Mouse (Mus musculus) hindbrain, postnatal 0 days (tissue): ENCODE results near the gene Gm20518. TPM values are rescaled to one million over a fixed set of nuclear protein-coding genes. Genes with fewer than 3 reads are reported as not detected.

Experiments used
- ATAC-seq: fragments of 200-750 bp; cut with Nextera tagmentation; 2 replicates; pipeline ENCODE4 v1.8.0; 2017; ENCODE audit warnings: mild to moderate bottlenecking, moderate TSS enrichment, moderate library complexity
- DNase-seq: peaks from one replicate; pipeline ENCODE4 v3.0.0-alpha.2; 2015; ENCODE audit warnings: low spot score
- H3K27ac ChIP-seq: fragments of 300-500 bp; sonication (generic); 2 replicates; pipeline ENCODE4 v1.5.1; 2014; ENCODE audit warnings: mild to moderate bottlenecking
- H3K27me3 ChIP-seq: fragments of 300-500 bp; sonication (generic); 2 replicates; pipeline ENCODE4 v1.6.1; 2014; ENCODE audit warnings: low read length, mixed read lengths; ENCODE audit not compliant: insufficient read depth
- H3K36me3 ChIP-seq: fragments of 300-500 bp; sonication (generic); 2 replicates; pipeline ENCODE4 v1.6.1; 2014; ENCODE audit warnings: low read length, mixed read lengths; ENCODE audit not compliant: insufficient read depth
- H3K4me1 ChIP-seq: fragments of 300-500 bp; sonication (generic); 2 replicates; pipeline ENCODE4 v1.6.1; 2014; ENCODE audit warnings: antibody characterized with exemption, low read length, mixed read lengths; ENCODE audit not compliant: insufficient read depth
- H3K4me2 ChIP-seq: fragments of 300-500 bp; sonication (generic); 2 replicates; pipeline ENCODE4 v1.6.1; 2014; ENCODE audit warnings: low read depth, mild to moderate bottlenecking, low read length, moderate library complexity, mixed read lengths
- H3K4me3 ChIP-seq: fragments of 300-500 bp; sonication (generic); 2 replicates; pipeline ENCODE4 v1.5.1; 2014; ENCODE audit warnings: low read length
- H3K9ac ChIP-seq: fragments of 300-500 bp; sonication (generic); replicated peaks from 2 replicates; pipeline ENCODE4 v1.6.1; 2014; ENCODE audit warnings: mild to moderate bottlenecking, low read length, moderate library complexity, mixed read lengths
- H3K9me3 ChIP-seq: fragments of 300-500 bp; sonication (generic); 2 replicates; pipeline ENCODE4 v1.6.1; 2016; ENCODE audit warnings: low read length, mixed read lengths
- CTCF ChIP-seq: IDR thresholded peaks from 2 replicates; pipeline ENCODE4 v1.5.1; 2016; ENCODE audit warnings: antibody characterized with exemption, control low read depth, low read depth
- WGBS: fragments of 180-500 bp; shearing (Covaris S2); extraction: QIAGEN DNeasy Blood & Tissue Kit; methylation state at CpG from one replicate; pipeline ENCODE4 v1.1.7; 2014; 5-methylcytosine and 5-hydroxymethylcytosine counted together
- polyA plus RNA-seq: library from polyadenylated mRNA; unstranded; fragments of >200 nt; fragmentation: Nextera tagmentation; extraction: Ambion mirVana; gene quantifications from 2 replicates; pipeline ENCODE4 v1.2.1, GENCODE M21; 2015
- total RNA-seq: library from RNA; depleted of rRNA; stranded (reverse); fragments of >200 nt; gene quantifications from 2 replicates; pipeline ENCODE4 v1.2.3, GENCODE M21; 2014; rRNA removed

The Gm20518 gene
- total and polyA plus RNA-seq, 2 experiments from 2014 or later: 0.20 to 0.42 TPM

DNA sequence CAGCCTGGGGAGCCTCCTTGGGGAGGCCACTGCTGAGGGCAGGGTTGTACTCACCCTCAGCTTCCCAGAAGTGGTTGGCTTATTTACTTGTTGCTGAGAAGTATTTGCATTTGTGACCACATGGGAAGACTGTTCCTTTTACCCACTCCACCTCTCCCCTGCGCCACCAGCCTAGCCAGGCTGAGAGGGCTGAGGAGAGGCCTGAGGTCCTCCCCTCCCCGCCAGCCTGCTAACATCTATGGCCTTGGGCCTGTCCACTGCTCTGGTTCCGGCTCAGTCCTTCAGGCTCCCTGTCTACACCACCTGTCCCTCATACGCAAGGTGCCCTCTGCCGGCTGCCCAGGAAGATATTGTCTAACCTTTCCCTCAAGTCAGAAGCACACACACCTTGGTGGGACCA lies 95.8 kb downstream of the Gm20518 start:
- TF ChIP-seq CTCF: no peak
- no peak overlapping the region for H3K9ac ChIP-seq
- H3K27me3 ChIP-seq: peaks cover 34% of the 10 kb centered on the region

DNA sequence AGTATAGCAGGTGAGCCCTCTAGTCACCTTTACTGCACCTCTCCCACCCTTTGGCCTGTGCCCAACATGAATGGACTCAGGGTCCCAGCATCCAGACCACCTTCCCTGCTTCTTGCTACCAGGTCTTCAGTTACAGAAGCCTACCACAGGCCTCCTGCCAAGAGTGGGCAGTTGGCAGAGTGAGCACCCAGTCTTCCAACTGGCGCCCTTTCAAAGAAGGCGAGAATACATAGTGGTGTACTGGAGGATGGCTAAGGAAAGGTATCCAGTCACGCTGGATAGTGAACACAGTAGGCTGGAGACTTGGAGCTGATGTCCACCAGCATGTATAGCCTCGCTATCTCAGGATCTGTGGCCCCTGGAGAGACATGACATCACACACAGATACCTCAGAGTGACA lies 97.4 kb downstream of the Gm20518 start:
- Histone ChIP-seq H3K9me3 (no peaks in the 10 kb centered on the region), H3K4me2 (no peak overlapping the region), H3K27me3 (peaks cover 23% of the 10 kb centered on the region), H3K4me1 (peaks cover 8% of the 10 kb centered on the region), H3K27ac (no peak overlapping the region), H3K36me3 (peaks cover 25% of the 10 kb centered on the region), H3K4me3 (no peak overlapping the region), H3K9ac (no peak overlapping the region)
- TF ChIP-seq CTCF: no peak
- no peak for DNase-seq
- 77% methylated on average over 4 of the region's 4 CpGs for WGBS
- ATAC-seq: no peak

More for the DNA sequence above, 95.8 kb downstream of the Gm20518 start:
- H3K36me3 ChIP-seq: peaks cover 12% of the 10 kb centered on the region; the same call in 1 of the 2 replicates
- DNase-seq (no peak), ATAC-seq (no peak)
- H3K9me3 ChIP-seq: no peaks in the 10 kb centered on the region
- H3K4me2 ChIP-seq: no peak overlapping the region
- peaks cover 8% of the 10 kb centered on the region for H3K4me1 ChIP-seq
- no peak overlapping the region for H3K27ac ChIP-seq
- no peak overlapping the region for H3K4me3 ChIP-seq
- 73% methylated on average over 5 of the region's 5 CpGs for WGBS

- Histone ChIP-seq H3K4me2 (no peak overlapping the region), H3K9ac (no peak overlapping the region), H3K4me3 (no peak overlapping the region), H3K36me3 (peaks cover 34% of the 10 kb centered on the region), H3K4me1 (no peaks in the 10 kb centered on the region; the same call in 1 of the 2 replicates), H3K27ac (no peak overlapping the region), H3K9me3 (no peaks in the 10 kb centered on the region), H3K27me3 (peaks cover 17% of the 10 kb centered on the region)
- ATAC-seq: no peak
- DNase-seq: no peak
- 73% methylated on average over 3 of the region's 3 CpGs for WGBS
- TF ChIP-seq CTCF: no peak
Observed at GRCm38 (mm10) chr16:17792728-17793127, 98.7 kb downstream of the Gm20518 start.

GRCm38 (mm10) chr16:17785337-17785736 lies 106.1 kb downstream of the Gm20518 start:
- TF ChIP-seq CTCF: peak; percentile 63
- peaks cover 47% of the 10 kb centered on the region for H3K36me3 ChIP-seq
- 68% methylated on average over 3 of the region's 3 CpGs for WGBS
- H3K4me2 ChIP-seq: no peak overlapping the region
- H3K27ac ChIP-seq: no peak overlapping the region
- H3K27me3 ChIP-seq: no peaks in the 10 kb centered on the region
- no peaks in the 10 kb centered on the region for H3K4me1 ChIP-seq
- no peak overlapping the region for H3K4me3 ChIP-seq
- no peaks in the 10 kb centered on the region for H3K9me3 ChIP-seq
- DNase-seq (peak; percentile 39), ATAC-seq (peak; percentile 41; the same call in 1 of the 2 replicates)
- no peak overlapping the region for H3K9ac ChIP-seq

Other genes starting within 250 kb of the Gm20518 start
- gene Ccdc74a, start 245.2 kb downstream of the Gm20518 start, total RNA-seq: 18.2 and 20.8 TPM in 2 replicates
- gene Ccdc74a, start 245.2 kb downstream of the Gm20518 start, polyA plus RNA-seq: 32.8 and 37.6 TPM in 2 replicates
- 47.5 and 66.1 TPM in 2 replicates for gene Med15, start 158.8 kb downstream of the Gm20518 start, total RNA-seq
- gene Med15, start 158.8 kb downstream of the Gm20518 start, polyA plus RNA-seq: 33.8 and 39.2 TPM in 2 replicates
- gene Klhl22, start 132.1 kb downstream of the Gm20518 start, total RNA-seq: 176 and 190 TPM in 2 replicates
- 69.6 and 80.5 TPM in 2 replicates for gene Klhl22, start 132.1 kb downstream of the Gm20518 start, polyA plus RNA-seq
- gene Scarf2, start 94.4 kb downstream of the Gm20518 start, total RNA-seq: 15.5 and 15.6 TPM in 2 replicates
- 2.0 and 2.3 TPM in 2 replicates for gene Scarf2, start 94.4 kb downstream of the Gm20518 start, polyA plus RNA-seq
- gene B830017H08Rik, start 58.5 kb downstream of the Gm20518 start, total RNA-seq: 6.1 and 9.1 TPM in 2 replicates
- gene B830017H08Rik, start 58.5 kb downstream of the Gm20518 start, polyA plus RNA-seq: 6.3 and 6.4 TPM in 2 replicates
- gene Car15, start 53.3 kb downstream of the Gm20518 start, total RNA-seq: 3.3 and 7.0 TPM in 2 replicates
- 1.9 TPM in 2 replicates for gene Car15, start 53.3 kb downstream of the Gm20518 start, polyA plus RNA-seq
- gene Tssk1, start 2.6 kb upstream of the Gm20518 start, total RNA-seq: 0.29 TPM in 1 of 2 replicates, not detected in the other
- gene Tssk1, start 2.6 kb upstream of the Gm20518 start, polyA plus RNA-seq: 0.04 TPM in 1 of 2 replicates, not detected in the other
- 181 and 199 TPM in 2 replicates for gene Dgcr2, start 6.9 kb upstream of the Gm20518 start, total RNA-seq
- 83.0 and 88.8 TPM in 2 replicates for gene Dgcr2, start 6.9 kb upstream of the Gm20518 start, polyA plus RNA-seq
- not detected in 2 replicates for gene Tssk2, start 7.0 kb upstream of the Gm20518 start, total RNA-seq
- gene Tssk2, start 7.0 kb upstream of the Gm20518 start, polyA plus RNA-seq: not detected in 2 replicates
- 37.7 and 46.3 TPM in 2 replicates for gene Ess2, start 19.7 kb upstream of the Gm20518 start, total RNA-seq
- 38.8 and 40.8 TPM in 2 replicates for gene Ess2, start 19.7 kb upstream of the Gm20518 start, polyA plus RNA-seq
- gene Gsc2, start 23.4 kb upstream of the Gm20518 start, total RNA-seq: 0.21 and 0.61 TPM in 2 replicates
- 0.76 and 1.0 TPM in 2 replicates for gene Gsc2, start 23.4 kb upstream of the Gm20518 start, polyA plus RNA-seq
- 228 and 230 TPM in 2 replicates for gene Slc25a1, start 36.5 kb upstream of the Gm20518 start, total RNA-seq
- 150 and 151 TPM in 2 replicates for gene Slc25a1, start 36.5 kb upstream of the Gm20518 start, polyA plus RNA-seq
- gene Vpreb2, start 88.8 kb upstream of the Gm20518 start, total RNA-seq: not detected in 2 replicates
- not detected in 2 replicates for gene Vpreb2, start 88.8 kb upstream of the Gm20518 start, polyA plus RNA-seq
- 59.5 and 74.4 TPM in 2 replicates for gene Dgcr6, start 161.2 kb upstream of the Gm20518 start, total RNA-seq
- 169 and 173 TPM in 2 replicates for gene Dgcr6, start 161.2 kb upstream of the Gm20518 start, polyA plus RNA-seq
- 10.6 and 16.7 TPM in 2 replicates for gene Prodh, start 198.5 kb upstream of the Gm20518 start, total RNA-seq
- 7.4 and 8.7 TPM in 2 replicates for gene Prodh, start 198.5 kb upstream of the Gm20518 start, polyA plus RNA-seq
- gene Rtn4r, start 236.0 kb upstream of the Gm20518 start, total RNA-seq: 38.2 and 55.7 TPM in 2 replicates
- gene Rtn4r, start 236.0 kb upstream of the Gm20518 start, polyA plus RNA-seq: 20.4 and 23.1 TPM in 2 replicates